Mouse (Mus musculus) layer of hippocampus, postnatal 10 days (tissue): ENCODE data around the gene Hpn. TPM values are rescaled to one million over a fixed set of nuclear protein-coding genes. Genes with fewer than 3 reads are reported as not detected.

Source experiments
- DNase-seq, 2 experiments: peaks; one replicate each; pipeline ENCODE4 v3.0.0; 2021; ENCODE audit warnings: low spot score in 2 of 2
- total RNA-seq, 2 experiments: library from RNA; stranded (reverse); gene quantifications; 2 replicates each; pipeline ENCODE4 v1.2.3; 2021

The Hpn gene
- total RNA-seq, 2 experiments from 2014 or later, result 2.1 to 2.9 TPM

DNA sequence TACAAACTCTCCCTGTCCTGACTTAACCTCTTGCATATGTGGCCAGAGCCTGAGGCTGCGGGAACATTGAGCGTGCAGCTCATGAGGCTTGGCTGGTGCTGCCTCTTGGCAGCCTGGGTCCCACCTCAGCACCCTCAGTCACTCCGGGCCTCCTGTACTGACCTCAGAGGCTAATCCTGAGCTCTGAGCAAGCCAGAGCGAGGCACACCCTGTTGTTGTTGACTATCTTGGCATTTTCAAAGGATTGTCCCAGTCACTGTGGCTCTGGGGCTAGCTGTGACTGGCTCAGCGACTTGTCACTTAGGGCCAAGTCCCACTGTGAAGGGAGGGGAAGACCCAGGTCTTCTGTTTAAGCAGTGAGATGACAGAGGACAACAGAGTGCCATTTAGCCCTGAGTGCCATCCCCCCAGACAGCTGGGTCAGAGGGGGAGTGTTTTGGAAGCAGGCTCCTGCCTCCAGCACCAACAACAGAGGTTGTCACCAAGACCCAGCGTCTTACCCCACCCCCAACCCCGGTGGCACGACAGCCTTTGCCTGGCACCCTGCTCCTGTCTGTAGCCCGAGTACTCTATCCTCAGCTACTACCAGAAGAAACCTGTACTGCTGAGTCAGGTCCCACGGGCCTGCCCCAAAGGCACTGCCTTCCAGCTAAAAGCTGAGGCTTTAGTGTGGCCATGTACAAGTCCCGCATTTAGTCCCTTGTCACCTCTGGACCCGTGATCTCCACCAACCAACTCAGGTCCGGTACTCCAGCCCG is 32.1 kb downstream of the Hpn start:
- DNase-seq, result peak; percentile 56 to 64

- no peak for DNase-seq
Observed at GRCm38 (mm10) chr7:31082106-31082505, 33.0 kb downstream of the Hpn start.

GRCm38 (mm10) chr7:31081106-31081505 is 34.0 kb downstream of the Hpn start:
- no peak for DNase-seq

DNA sequence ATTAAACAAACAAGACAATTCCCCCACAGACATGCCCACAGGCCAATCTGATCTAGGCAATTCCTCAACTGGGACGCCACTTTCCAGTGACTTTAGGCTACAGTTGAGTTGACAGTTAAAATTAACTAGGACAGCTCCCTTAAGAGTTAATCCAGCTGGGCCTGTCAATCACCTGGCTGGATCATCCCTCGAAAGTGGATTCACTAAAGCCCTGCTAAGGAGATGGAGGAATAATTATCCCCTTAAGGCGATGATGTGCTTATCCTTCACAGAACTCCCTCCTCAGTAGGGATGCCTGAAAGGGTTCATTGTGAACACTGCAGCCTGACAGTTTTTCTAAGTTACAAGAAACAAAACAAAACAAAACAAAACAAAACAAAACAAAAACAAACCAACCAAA is 34.5 kb downstream of the Hpn start:
- no peak for DNase-seq

GRCm38 (mm10) chr7:31079670-31080069 is 35.4 kb downstream of the Hpn start:
- DNase-seq, result no peak

GRCm38 (mm10) chr7:31077885-31078445 is 37.1 kb downstream of the Hpn start:
- DNase-seq, result peak; percentile 72 to 74

DNA sequence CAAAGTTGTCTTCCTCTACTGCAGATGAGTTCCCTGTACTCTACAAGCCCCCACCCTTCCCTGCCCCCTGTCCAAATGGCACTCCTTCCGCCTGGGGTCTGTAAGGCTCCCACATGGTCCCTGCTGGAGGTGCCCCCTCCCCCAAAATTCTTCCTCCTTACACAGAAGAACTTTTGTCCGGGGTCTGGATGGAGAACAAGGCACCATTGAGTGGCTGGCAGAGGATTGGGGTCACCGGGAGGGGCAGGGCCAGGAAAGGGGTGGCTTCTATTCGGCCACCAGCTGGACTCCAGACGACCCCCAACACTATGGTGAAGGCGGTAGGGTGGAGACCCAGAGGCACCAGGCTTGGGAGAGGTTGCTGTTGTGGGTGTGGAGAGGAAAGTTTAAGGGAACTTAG is 37.6 kb downstream of the Hpn start:
- DNase-seq, result peak; percentile 58 to 67

GRCm38 (mm10) chr7:31076492-31076891 is 38.6 kb downstream of the Hpn start, which contains the start of gene Fxyd3:
Gene Fxyd3 (minus strand): TSS chr7:31076704.
- no peak for DNase-seq

DNA sequence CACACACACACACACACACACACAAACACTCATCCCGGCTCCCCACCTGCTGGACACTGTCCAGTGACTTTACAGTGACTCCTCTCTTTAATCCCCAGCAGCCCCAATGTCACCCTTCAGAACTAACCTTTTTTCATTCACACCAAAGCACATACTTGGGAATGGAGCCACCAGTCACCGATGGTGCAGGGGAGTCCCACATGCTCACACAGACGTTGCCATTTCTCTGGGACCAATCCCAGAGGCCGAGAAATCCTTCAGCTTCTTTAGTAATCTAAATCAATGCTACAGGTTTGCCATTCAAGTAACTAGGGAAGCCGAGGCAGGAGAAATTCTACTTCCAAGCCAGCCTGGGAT is 40.4 kb downstream of the Hpn start:
- DNase-seq, result peak in 1 of 2 experiments; percentile 53

DNA sequence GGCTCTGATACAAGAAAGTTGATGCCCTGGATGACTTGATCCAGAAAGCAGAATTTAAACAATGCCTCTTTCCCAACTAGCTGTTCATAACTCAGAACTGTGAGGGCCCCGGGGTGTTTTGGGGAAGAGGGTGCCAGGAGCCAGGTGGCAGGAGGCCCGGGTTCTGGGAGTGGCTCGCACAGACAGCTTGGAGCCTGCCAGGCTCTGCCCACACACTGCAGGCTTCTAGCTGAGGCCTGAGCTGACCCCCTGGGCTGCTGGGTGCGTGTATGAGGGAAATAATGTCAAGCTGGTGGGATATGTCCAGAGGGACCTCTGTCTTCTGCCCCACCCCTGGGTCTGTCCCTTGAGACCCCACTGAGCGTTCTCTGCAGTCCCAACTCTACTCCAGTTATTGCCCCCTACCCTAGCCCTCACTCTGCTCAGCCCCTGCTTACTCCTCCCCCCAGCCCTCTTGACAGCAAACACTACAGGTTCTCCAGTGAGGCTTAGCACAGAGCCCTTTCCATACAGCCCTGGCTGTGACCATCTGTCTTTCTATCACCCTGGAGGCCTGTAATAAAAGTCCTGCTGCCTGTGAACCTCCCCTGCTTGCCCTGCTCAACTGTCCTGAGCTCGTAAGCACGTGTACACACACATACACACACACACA is 40.9 kb downstream of the Hpn start:
- DNase-seq, result peak in 1 of 2 experiments; percentile 53

- no peak for DNase-seq
Observed at GRCm38 (mm10) chr7:31073546-31073945, 41.5 kb downstream of the Hpn start.

DNA sequence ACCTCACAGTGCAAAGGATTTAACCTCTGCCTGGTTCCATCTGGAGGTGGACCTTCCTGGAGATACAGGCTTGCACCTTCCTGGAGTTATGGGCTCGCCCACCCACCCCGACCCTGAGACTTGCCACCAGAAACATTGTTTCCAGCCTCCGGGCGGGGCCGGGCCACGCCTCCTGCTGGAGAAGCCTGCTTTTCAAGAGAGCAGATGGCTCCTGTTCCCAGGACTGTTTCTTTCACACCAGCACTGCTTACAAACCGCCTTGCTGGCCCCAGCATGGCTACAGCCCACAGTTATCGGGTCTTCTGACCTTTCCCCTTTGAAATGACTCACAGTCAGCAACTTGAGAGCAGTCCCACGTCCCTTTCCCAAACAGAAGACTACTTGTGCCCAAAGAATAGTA is 42.8 kb downstream of the Hpn start:
- DNase-seq, result no peak

DNA sequence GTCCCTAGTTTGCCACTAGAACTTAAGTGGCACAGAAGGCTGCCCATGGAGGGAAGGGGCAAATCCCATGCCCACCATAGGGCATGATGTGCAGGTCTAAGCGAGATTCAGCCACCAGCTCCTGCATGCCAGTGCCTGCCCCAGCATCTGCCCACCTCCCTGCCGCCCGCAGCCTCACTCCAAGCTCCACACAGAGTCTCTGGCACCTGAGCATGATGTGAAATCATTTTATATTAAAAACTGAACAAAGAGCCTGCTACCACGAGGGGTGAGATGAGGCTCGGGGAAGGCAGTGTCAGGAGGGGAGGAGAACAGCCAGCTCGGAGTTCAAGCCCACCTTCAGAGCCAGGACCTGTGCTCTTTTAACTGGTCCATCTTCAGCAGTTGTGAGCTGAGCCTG is 44.8 kb downstream of the Hpn start:
- DNase-seq, result no peak

GRCm38 (mm10) chr7:31069491-31069890 is 45.6 kb downstream of the Hpn start:
- DNase-seq, result no peak

DNA sequence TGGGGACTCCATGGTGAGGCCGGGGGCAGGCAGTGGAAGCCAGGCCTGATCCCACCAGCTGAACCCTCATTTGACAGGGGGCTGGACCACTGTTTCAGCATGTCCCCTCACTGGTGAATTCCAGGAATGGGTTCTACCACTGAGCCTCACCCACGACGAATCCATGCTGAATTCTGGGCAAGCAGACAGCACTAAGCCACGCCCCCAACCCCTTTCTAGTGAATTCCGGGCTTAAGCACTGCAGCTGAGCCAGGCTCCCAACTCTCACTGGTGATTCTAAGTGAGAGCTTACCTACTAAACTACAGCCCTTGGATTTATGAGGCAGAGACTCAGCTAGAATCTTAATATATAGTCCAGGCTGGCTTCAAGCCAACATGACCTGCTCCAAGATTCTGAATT is 47.3 kb downstream of the Hpn start:
- peak; percentile 56 to 60 for DNase-seq

- no peak for DNase-seq
Observed at GRCm38 (mm10) chr7:31063074-31063560, 52.0 kb downstream of the Hpn start.

- no peak for DNase-seq
Observed at GRCm38 (mm10) chr7:31060621-31061010, 54.5 kb downstream of the Hpn start.

DNA sequence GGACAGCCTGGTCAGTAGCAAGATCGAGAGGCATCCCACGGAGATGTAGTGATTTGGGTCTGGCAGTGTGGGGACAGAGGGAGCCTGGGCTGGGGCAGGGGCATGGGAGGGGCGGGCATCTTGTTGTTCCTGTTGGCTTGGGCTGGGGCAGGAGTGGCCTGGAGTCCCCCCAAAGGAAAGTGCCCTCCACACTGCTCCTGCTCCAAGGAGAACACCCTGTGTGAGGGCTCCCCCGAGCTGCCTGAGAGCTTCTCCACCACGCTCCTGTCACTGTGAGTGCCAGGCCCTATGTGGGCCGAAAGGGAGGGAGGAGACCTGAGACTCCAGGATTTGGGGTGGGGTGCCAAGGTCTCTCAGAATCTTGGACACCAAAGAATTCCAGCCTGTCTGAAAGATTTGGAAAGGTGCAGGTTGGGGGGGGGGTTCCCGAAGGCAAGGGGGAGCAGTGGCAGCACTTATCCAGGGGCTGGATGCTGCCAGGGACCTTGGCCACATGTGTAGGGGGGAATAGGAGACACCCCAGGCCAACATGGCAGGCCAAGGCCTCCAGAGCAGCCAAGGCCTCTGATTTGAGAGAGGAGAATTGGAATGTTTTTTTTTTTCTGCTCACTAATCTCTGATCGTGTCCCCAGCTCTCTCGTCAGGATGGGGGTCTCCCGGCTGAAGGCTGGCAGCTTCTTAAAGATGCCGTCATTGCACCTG is 55.0 kb downstream of the Hpn start:
- DNase-seq, result peak in 1 of 2 experiments; percentile 33

- DNase-seq, result peak; percentile 89 to 93
Observed at GRCm38 (mm10) chr7:31059108-31059507, 56.0 kb downstream of the Hpn start, which contains the start of gene Lgi4. Gene Lgi4 (plus strand): TSS chr7:31059342.

DNA sequence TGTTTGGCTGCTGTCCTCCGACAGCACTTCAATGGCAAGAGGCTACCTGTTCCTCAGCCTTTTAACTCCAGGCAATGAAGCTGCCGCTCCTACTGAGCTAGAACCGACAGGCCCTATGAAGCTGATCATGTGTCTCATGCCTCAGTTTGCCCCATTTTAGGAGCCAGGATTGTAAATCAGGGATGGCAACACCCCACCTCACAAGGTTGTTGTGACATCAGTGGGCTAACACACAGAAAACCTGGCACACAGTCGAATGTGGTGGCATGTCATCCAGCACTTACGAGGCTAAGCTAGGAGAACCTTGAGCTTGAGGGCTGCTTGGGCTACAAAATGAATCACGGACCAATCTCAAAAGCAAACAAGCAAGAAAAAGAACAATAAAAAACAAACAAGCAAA is 56.9 kb downstream of the Hpn start:
- DNase-seq, result no peak

DNA sequence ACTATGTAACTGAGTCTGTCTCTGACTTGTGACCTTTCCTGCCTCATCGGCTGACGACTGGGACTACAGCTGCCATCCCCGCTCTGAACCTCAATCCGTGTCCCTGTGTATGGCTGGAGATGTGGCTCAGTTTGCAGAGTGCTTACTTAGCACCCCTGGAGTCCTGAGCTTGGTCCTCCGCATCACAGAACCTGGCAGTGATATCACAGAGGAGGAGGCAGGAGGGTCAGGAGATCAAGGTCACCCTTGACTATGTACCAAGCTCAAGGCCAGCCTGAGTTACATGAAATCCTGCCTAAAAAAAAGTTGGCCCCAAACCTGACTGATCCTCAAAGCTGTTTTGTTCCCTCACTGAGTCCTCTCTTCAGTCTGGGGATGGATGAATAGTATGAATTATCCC is 57.4 kb downstream of the Hpn start:
- no peak for DNase-seq

DNA sequence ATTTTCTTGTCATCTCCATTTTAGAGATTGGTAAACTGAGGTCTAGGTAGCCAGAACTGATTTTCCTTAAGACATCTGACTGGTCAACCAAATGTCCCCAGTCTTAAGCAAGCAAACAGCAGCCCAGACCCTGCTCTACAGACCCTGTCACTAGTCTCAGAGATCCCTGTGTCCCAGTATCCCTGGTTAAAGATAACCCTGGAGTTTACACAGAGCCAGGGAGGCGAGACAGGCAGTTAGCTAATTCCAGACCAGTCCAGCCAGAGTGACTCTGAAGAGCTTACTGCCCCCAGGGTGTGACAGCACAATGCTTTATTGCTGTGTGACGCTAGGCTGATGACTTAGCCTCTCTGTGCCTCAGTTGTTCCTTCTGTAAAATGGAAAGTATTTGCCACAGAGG is 58.0 kb downstream of the Hpn start, which contains the start of gene Fxyd1:
TSS of gene Fxyd1 (minus strand) at position 129 of the 400 bp plus-strand sequence.
- no peak for DNase-seq
